Comparison of ENCODE assay signal across 11 mouse cellular contexts in the genomic region with DNA sequence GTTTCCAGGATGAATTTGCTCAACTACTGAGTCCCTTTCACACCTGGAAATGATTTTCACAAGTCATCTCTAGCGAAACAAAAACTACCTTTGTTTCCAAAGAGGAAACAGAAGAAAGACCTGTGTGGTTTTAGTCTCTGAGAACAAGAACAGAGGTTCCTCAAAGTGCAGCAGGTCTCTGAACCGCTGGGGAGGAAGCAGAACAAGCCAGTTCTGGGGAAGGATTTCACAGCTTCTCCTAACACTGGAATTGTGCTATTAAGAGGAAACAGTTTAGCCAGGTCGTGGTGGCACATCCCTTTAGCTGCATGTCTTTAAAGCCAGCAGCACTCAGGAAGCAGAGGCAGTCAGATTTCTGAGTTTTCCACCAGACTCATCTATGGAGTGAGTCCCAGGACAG. TPM values are rescaled to one million over a fixed set of nuclear protein-coding genes. Genes with fewer than 3 reads are reported as not detected.
DNase-seq lines count a peak whose midpoint lies in the region; ATAC-seq and TF ChIP-seq lines count a peak whose summit lies in the region.
"Had no signal": no experiment of that assay in that cellular context is flagged by ENCODE, and none has a peak within 500 bp of the region (broad histone marks: within the 10 kb centered on the region; RNA-seq: fewer than 3 reads in every experiment).

No protein-coding gene starts in this region.

- no peak for ATAC-seq in midbrain, embryonic 15.5 days (replicated peaks)
- ATAC-seq: liver, embryonic 12.5 days had no signal

- no peak overlapping the region for H3K4me3 ChIP-seq in spleen, adult 2 months (ENCODE audit: extremely low read depth, insufficient read depth, insufficient read length)
- H3K4me3 ChIP-seq in limb, embryonic 10.5 days, result no peak overlapping the region
- H3K4me3 ChIP-seq in midbrain, embryonic 15.5 days, result no peak overlapping the region
- H3K4me3 ChIP-seq: layer of hippocampus, adult 2 months; liver, embryonic 12.5 days had no signal

- no peak for TF ChIP-seq CTCF in spleen, adult 2 months (IDR thresholded peaks at IDR 0.05; ENCODE audit: extremely low read depth, insufficient read depth, insufficient read length, insufficient replicate concordance)

- H3K27ac ChIP-seq in spleen, adult 2 months (ENCODE audit: insufficient read depth, low read length), result peak overlapping the region; percentile 86
- H3K27ac ChIP-seq in limb, embryonic 10.5 days, result 0 out of 2 replicates have a peak overlapping the region, but pooled peaks have one; percentile 34
- H3K27ac ChIP-seq in midbrain, embryonic 15.5 days, result no peak overlapping the region
- H3K27ac ChIP-seq: layer of hippocampus, adult 2 months; liver, embryonic 12.5 days had no signal

- H3K36me3 ChIP-seq in spleen, adult 2 months (ENCODE audit: control insufficient read depth, insufficient read depth, low read length), result no peaks in the 10 kb centered on the region
- H3K36me3 ChIP-seq in limb, embryonic 10.5 days, result no peaks in the 10 kb centered on the region
- H3K36me3 ChIP-seq in midbrain, embryonic 15.5 days (replicated peaks), result no peaks in the 10 kb centered on the region
- H3K36me3 ChIP-seq: liver, embryonic 12.5 days had no signal

- peaks cover 11% of the 10 kb centered on the region; the same call in 1 of the 2 replicates for H3K4me1 ChIP-seq in spleen, adult 2 months (ENCODE audit: control insufficient read depth, insufficient read depth, insufficient read length)
- H3K4me1 ChIP-seq in limb, embryonic 10.5 days, result peaks cover 3% of the 10 kb centered on the region; the same call in 1 of the 2 replicates
- H3K4me1 ChIP-seq in midbrain, embryonic 15.5 days, result no peaks in the 10 kb centered on the region

- H3K27me3 ChIP-seq in spleen, adult 2 months (ENCODE audit: control insufficient read depth, insufficient read depth, low read length), result no peaks in the 10 kb centered on the region
- H3K27me3 ChIP-seq in limb, embryonic 10.5 days (ENCODE audit: low read depth, poor library complexity, severe bottlenecking), result no peaks in the 10 kb centered on the region; the same call in 1 of the 2 replicates
- H3K27me3 ChIP-seq in midbrain, embryonic 15.5 days (replicated peaks), result no peaks in the 10 kb centered on the region

- H3K9ac ChIP-seq in midbrain, embryonic 15.5 days, result no peak overlapping the region
- H3K9ac ChIP-seq: liver, embryonic 12.5 days had no signal

- no peak for TF ChIP-seq POLR2A in spleen, adult 2 months (IDR thresholded peaks at IDR 0.05; ENCODE audit: low read depth, low read length)

- no peaks in the 10 kb centered on the region for H3K9me3 ChIP-seq in limb, embryonic 10.5 days (replicated peaks)
- no peaks in the 10 kb centered on the region for H3K9me3 ChIP-seq in midbrain, embryonic 15.5 days
- H3K9me3 ChIP-seq: liver, embryonic 12.5 days had no signal

- peak in 1 of 2 experiments; percentile 41 for DNase-seq in spleen, adult 2 months (ENCODE audit: low read depth in 1 of 2, low spot score in 2 of 2)
- DNase-seq in spleen, adult 12 weeks (ENCODE audit: low spot score), result no peak
- DNase-seq in T-cell, adult 2 months (ENCODE audit: low spot score), result peak; percentile 63
- DNase-seq in limb, embryonic 10.5 days (ENCODE audit: low spot score), result peak; percentile 27
- DNase-seq in thymus, postnatal 4 days, result peak; percentile 35
- no peak for DNase-seq in urinary bladder, postnatal 14 days (ENCODE audit: low spot score)
- DNase-seq: adrenal gland, postnatal 36 days; cerebellum, adult 2 months had no signal

- no peak overlapping the region for H3K4me2 ChIP-seq in midbrain, embryonic 15.5 days
- H3K4me2 ChIP-seq: liver, embryonic 12.5 days had no signal

- 5% methylated on average over 3 of the region's 3 CpGs for WGBS in spleen, adult 2 months
- 70% methylated on average over 3 of the region's 3 CpGs for WGBS in limb, embryonic 10.5 days
- WGBS in midbrain, embryonic 15.5 days, result 80% methylated on average over 3 of the region's 3 CpGs

RNA-seq across cellular contexts. Expression of gene Chd2, which starts 30.9 kb away (rescaled TPM):
- 48.6 and 52.5 TPM in 2 replicates for polyA plus RNA-seq in spleen, adult 2 months (2012; rRNA removed)
- 33.7 and 53.2 TPM in 2 replicates for polyA plus RNA-seq in limb, embryonic 10.5 days (2016; fragmentation: Nextera tagmentation; extraction: Ambion mirVana)
- 48.6 and 52.4 TPM in 2 replicates for polyA plus RNA-seq in midbrain, embryonic 15.5 days (2015; fragmentation: Nextera tagmentation; extraction: Ambion mirVana)

Comparison
In these comparisons a context has a peak if more than half of its experiments do, and no peak if none do; other contexts are left out.
1. DNase-seq: peak in T-cell, adult 2 months (single experiment), limb, embryonic 10.5 days (single experiment) and thymus, postnatal 4 days (single experiment); none in spleen, adult 12 weeks (single experiment) and urinary bladder, postnatal 14 days (single experiment).